Mouse (Mus musculus): ENCODE measurements around the gene Brox.

DNA sequence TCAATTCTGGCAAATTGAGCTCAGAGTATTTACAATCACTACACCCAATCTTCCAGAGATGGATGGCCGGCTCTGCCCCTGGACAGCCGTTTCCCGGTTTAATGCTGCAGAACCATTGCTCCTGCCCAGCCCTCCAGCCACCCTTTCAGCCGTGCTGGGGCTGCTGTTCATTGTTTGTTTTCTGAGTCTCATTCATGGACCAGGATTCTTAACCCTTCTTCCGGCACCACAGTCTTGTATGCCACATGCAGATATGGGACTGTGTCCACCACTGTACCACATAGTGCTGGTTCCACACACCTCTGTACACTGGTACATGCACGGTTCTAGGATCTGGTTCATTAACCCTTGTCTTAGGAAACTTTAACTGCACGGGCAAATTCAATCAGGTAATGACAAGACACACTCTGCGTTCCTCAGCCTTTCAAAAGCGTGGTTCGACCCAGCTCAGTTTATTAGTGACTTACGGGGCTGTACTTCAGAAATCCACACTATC is 63.3 kb downstream of the Brox start:
- no peak for TF ChIP-seq ZNF384 (IDR thresholded peaks at IDR 0.05; ENCODE audit: low read depth, low read length)
- TF ChIP-seq CHD2 (IDR thresholded peaks at IDR 0.05; ENCODE audit: low read depth, low read length), result no peak
- TF ChIP-seq HCFC1 (IDR thresholded peaks at IDR 0.05; ENCODE audit: borderline replicate concordance, insufficient read depth, low read length), result no peak
- TF ChIP-seq MAFK (IDR thresholded peaks at IDR 0.05; ENCODE audit: insufficient read depth, low read depth, low read length), result no peak
- TF ChIP-seq ZC3H11A (IDR thresholded peaks at IDR 0.05; ENCODE audit: borderline replicate concordance, low read depth, low read length), result no peak

All from ES-E14 (cell line).